Mouse (Mus musculus) naive thymus-derived CD4-positive, alpha-beta T cell, adult 2 months (primary cell): Measurements from ENCODE around the gene Usp6nl.
A peak's percentile ranks its signal among the peaks of the same experiment; 100 is the strongest.

ENCODE experiments used
- DNase-seq: peaks from one replicate; pipeline ENCODE4 v3.0.0-alpha.2; 2011; ENCODE audit warnings: low read depth

The Usp6nl gene

GRCm38 (mm10) chr2:6322376-6322901 lies at the start of gene Usp6nl:
Gene Usp6nl (plus strand): TSS chr2:6322667.
- peak; percentile 84 for DNase-seq

- DNase-seq, result no peak
These were observed 49.0 kb upstream of the Usp6nl start for GRCm38 (mm10) chr2:6273392-6273845.

- DNase-seq, result peak; percentile 37
These were observed 43.5 kb upstream of the Usp6nl start for GRCm38 (mm10) chr2:6278813-6279530.

- no peak for DNase-seq
These were observed 42.7 kb upstream of the Usp6nl start for GRCm38 (mm10) chr2:6279614-6280301.

- no peak for DNase-seq
These were observed 38.9 kb upstream of the Usp6nl start for GRCm38 (mm10) chr2:6283569-6283968.

GRCm38 (mm10) chr2:6284784-6285183 lies 37.7 kb upstream of the Usp6nl start:
- DNase-seq, result no peak

- no peak for DNase-seq
These were observed 36.7 kb upstream of the Usp6nl start for GRCm38 (mm10) chr2:6285794-6286193.

- no peak for DNase-seq
These were observed 28.5 kb upstream of the Usp6nl start for GRCm38 (mm10) chr2:6293825-6294444.

- DNase-seq, result no peak
These were observed 27.4 kb upstream of the Usp6nl start for GRCm38 (mm10) chr2:6294993-6295628.

- no peak for DNase-seq
These were observed 17.7 kb upstream of the Usp6nl start for GRCm38 (mm10) chr2:6304768-6305167.

GRCm38 (mm10) chr2:6306861-6307260 lies 15.6 kb upstream of the Usp6nl start:
- no peak for DNase-seq

- DNase-seq, result peak; percentile 45
These were observed 13.1 kb upstream of the Usp6nl start for GRCm38 (mm10) chr2:6309373-6309821.

GRCm38 (mm10) chr2:6312764-6313163 lies 9.7 kb upstream of the Usp6nl start:
- DNase-seq, result no peak

GRCm38 (mm10) chr2:6313733-6314132 lies 8.7 kb upstream of the Usp6nl start:
- DNase-seq, result no peak

- DNase-seq, result no peak
These were observed 2.3 kb upstream of the Usp6nl start for GRCm38 (mm10) chr2:6320153-6320552.

GRCm38 (mm10) chr2:6321769-6322375 lies 595 bp upstream of the Usp6nl start:
- no peak for DNase-seq

GRCm38 (mm10) chr2:6322938-6323521 lies 563 bp downstream of the Usp6nl start:
- DNase-seq, result peak; percentile 54

GRCm38 (mm10) chr2:6325646-6326045 lies 3.2 kb downstream of the Usp6nl start:
- DNase-seq, result no peak

- no peak for DNase-seq
These were observed 6.5 kb downstream of the Usp6nl start for GRCm38 (mm10) chr2:6328927-6329326.

- no peak for DNase-seq
These were observed 8.3 kb downstream of the Usp6nl start for GRCm38 (mm10) chr2:6330756-6331155.
